Mouse (Mus musculus) NIH3T3 (cell line): ENCODE measurements around the gene Ltbr.

ENCODE experiments used
- DNase-seq: peaks from one replicate; pipeline ENCODE4 v3.0.0-alpha.2; 2012; ENCODE audit warnings: low read depth

The Ltbr gene

GRCm38 (mm10) chr6:125313546-125314230 lies at the start of gene Ltbr:
Ltbr (minus strand) TSS chr6:125313885.
- peak; percentile 96 for DNase-seq

DNA sequence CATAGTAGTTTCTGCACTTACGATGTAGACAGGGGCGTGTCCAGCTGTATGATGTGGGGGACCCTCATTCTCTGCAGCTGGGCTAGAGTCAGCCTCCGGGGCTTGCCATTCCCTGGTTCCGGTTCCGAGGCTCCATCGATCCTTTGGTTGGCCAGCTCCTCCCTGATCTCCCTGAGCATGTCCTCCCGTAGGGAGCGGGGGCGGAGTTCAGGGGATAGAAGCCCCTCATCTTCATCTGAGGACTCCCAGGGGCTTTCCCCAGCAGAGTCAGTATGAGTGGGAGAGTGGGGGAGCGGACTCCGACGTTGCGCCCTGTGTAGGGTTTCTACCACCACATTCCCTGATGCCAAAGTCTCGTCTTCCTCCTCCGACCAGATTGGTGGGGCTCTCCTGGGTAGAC lies 49.3 kb upstream of the Ltbr start:
- DNase-seq = no peak

GRCm38 (mm10) chr6:125361467-125362291 lies 48.0 kb upstream of the Ltbr start:
- peak; percentile 68 for DNase-seq

GRCm38 (mm10) chr6:125360846-125361245 lies 47.2 kb upstream of the Ltbr start:
- DNase-seq = no peak

DNA sequence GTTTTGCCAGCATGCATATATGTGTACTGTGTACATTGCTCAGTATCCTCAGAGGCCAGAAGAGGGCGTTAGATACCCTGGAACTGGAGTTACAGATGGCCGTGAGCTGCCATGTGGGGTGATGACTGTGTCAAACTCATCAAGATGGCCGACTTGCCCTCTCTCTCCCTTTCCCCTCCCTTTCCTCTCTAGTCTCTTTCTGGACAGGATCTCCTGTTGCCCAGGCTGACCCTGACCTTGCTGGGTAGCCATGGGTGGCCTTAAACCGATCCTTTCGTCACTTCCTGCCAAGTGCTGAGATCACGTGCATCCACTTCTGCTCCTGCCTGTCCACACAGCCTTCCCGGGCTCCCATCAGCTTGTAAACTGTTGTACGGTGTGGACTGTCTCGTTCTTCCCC lies 46.3 kb upstream of the Ltbr start:
- no peak for DNase-seq

DNA sequence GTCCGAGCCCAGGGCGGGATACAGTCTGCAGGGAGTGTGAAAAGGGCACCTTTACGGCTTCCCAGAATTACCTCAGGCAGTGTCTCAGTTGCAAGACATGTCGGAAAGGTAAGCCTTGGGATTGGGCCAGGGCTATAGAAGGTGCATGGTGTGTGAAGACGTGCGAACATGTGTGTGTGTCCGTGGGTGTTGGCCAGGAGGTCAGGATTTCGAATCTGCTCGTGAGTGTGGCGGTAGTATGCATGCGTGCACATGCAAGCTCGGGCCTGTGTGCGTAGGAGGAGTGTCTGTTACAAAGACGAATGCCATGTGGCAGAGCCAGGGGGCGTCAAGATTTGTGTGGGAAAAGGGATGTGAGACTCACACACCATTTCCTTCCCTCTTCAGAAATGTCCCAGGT lies 43.6 kb upstream of the Ltbr start:
- no peak for DNase-seq

DNA sequence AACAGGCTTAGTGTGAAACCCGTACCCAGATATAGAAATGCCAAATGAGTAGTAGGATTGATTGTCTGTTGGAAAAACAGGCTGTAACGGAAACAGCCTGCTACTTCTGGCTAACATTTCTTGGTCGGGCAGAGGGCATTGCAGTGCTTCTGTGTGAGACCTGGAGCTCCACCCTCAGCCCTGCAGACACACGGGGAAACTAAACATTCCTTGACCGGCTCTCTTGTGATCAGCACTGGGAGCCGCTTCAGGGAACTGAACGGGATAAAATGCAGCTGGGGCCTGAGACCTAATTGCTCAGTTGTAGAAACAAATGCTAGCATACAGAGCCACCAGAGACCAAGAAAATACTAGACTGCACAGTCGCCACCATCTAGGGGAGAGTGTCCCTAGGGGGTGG lies 42.6 kb upstream of the Ltbr start:
- peak; percentile 27 for DNase-seq

- peak; percentile 27 for DNase-seq
These were observed 41.6 kb upstream of the Ltbr start for GRCm38 (mm10) chr6:125355197-125355741.

GRCm38 (mm10) chr6:125354352-125355151 lies 40.9 kb upstream of the Ltbr start:
- DNase-seq = peak; percentile 90

- DNase-seq = no peak
These were observed 40.0 kb upstream of the Ltbr start for GRCm38 (mm10) chr6:125353655-125354054.

- DNase-seq = no peak
These were observed 39.5 kb upstream of the Ltbr start for GRCm38 (mm10) chr6:125353221-125353620.

- DNase-seq = no peak
These were observed 39.1 kb upstream of the Ltbr start for GRCm38 (mm10) chr6:125352811-125353210.

DNA sequence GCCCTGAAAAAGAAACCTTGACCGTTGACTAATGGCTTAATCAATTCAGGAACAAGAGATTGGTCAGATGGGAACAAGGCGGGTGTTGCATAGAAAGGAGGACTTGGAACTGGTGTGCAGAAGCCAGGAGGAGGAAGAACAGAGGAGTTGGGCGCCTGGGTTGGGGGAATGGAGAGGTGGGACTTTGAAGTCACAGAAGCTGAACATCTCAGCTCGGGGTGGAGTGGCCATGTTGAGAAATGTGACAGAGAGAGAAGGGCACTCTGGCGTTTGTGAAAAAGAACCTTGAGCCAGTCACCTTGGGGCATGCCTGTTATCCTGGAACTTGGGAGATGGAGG lies 38.3 kb upstream of the Ltbr start:
- DNase-seq = no peak

GRCm38 (mm10) chr6:125351368-125352045 lies 37.8 kb upstream of the Ltbr start:
- DNase-seq = peak; percentile 69

- no peak for DNase-seq
These were observed 37.3 kb upstream of the Ltbr start for GRCm38 (mm10) chr6:125350995-125351324.

DNA sequence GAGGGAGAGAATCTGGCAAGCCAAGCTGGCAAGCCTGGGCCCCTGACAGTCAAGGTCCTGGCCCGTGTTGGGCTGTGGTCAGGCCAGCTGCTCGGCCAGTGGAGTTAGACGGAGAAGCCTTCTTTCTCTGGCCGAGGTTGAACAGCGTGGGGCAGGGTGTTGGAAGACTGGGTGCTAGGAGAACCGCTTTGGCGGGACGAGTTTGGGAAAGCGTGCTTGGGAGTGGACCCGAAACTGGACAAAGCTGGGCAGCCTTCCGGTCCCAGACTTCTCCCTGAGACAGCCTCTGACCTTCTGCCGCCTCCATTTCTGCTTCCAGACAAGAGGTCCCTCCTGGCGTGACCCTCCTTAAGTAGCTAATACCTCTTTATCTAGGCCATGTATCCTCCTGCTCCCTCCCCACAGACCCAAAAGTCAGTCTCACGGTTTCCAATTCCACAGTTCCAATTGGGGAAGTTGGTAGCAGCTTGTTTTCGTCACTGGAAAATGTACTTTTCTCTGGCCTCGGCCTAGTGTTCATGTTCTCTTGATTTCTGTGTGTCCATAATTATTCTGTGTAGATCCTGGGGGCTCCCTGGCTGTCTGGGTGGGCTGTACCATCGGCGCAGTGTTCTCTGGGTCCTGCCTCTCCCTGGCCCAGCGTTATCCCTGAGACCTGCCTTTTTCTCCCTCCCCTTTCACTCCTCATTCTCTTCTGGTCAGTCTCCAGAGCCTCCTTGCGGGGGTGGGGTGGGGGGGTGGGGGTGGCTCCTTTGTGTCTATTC lies 36.7 kb upstream of the Ltbr start:
- peak; percentile 63 for DNase-seq

DNA sequence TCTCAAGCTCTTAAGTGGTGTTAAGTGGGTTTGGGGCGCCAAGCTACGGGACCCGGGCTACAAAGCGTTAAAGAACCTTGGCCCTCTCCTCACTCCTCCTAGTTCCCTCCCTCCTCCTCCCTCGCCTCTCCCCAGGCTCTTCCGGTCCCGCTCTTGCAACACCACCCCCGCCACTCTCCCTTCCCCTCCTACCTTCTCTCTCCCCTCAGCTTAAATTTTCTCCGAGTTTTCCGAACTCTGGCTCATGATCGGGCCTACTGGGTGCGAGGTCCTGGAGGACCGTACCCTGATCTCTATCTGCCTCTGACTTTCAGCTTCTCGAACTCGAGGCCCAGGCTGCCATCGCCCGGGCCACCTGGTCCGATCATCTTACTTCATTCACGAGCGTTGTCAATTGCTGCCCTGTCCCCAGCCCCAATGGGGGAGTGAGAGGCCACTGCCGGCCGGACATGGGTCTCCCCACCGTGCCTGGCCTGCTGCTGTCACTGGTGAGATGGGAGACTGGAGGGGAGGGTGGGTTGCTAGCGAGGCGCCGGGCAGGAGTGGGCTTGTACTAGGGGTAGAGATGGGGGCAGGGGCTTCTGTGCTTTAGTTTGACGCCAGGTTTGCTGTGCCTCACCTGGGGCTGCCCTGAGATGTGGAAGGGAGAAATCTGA lies 36.0 kb upstream of the Ltbr start:
- peak; percentile 90 for DNase-seq

DNA sequence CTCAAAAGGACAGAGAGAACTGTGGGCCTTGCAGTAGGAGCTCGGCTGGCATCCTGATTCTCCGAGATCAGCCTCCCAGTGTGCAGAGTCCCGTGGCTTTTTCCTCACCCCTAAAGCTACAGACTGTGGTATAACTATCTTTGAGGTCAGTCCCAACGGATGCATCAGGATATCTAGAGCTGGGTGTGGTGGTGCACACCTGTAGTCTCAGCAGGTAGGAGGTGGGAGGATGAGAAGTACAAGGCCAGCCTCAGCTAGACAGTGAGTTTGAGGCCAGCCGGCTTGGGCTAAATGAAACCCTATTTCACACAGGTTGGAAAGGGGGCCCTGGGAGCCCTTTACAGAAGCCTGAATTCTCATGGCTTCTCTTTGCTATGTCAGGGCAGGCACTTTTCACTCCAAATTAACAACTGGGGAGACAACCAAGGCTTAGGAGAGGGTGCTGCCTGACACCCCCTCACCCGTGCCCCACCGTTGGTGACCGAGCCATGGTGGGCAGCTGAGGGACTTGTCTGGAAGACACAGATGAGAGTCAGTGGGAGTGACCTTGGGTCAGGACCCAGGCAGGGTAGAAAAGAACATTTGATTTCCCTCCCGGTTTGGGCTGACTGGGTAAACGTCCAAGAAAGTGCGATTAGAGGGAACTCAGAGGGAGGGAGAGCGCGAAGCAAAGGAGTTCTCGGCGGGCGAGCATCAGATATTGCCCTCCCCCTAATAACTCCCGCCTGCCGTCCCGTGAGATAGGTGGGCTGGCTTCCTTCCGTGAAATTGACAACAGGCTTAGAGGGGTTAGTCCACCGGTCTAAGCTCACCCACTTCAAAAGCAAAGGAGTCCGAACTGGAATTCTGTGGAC lies 35.3 kb upstream of the Ltbr start, which contains the start of gene Tnfrsf1a:
Gene Tnfrsf1a, plus strand, starts transcription at position 642 of the 854 bp plus-strand sequence.
- DNase-seq = no peak

DNA sequence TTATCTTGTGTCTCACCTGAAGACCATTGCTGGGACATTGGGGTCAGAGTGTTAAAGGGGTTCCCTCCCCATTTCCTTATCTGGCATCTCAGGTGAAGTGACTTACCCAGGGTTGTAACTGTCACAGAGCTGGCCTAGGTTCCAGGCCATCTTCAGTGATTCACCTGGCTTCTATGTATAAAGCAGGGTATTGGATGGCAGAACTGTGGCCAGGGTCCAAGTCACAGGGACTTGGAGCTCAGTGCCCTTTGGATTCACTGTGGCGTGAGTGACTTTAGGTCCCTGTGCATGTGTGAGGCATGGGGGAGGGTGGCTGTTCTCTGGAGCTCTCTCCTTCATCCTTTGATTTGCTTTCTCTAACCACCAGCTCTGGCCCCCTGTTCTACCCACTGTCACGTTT lies 32.3 kb upstream of the Ltbr start:
- DNase-seq = no peak

DNA sequence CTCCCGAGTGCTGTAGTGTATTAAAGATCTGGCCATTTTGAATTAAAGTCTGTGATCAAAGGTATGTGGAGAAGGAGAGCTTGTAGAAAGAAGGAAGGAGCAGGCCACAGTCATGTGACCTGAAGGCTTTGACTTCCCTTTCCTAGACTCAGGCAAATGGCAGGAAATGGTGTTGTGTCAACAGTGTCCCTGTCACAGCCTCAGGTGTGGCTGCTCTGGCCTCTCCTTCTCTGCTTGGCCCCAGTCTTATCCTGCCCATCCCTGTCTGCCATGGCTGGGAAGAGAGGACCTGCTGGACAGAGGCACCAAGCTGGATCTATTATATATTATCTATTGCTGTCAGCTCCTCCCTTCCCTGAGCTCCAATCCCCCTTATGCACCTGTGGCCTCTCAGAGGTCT lies 31.9 kb upstream of the Ltbr start:
- no peak for DNase-seq
